Mouse (Mus musculus) forebrain, postnatal 0 days (tissue): ENCODE data around the gene Crygb. TPM values are rescaled to one million over a fixed set of nuclear protein-coding genes. Genes with fewer than 3 reads are reported as not detected.

Experiments used
- ATAC-seq: fragments of 200-750 bp; cut with Nextera tagmentation; 2 replicates; pipeline ENCODE4 v1.8.0; 2017; ENCODE audit warnings: mild to moderate bottlenecking, moderate library complexity
- DNase-seq: peaks from one replicate; pipeline ENCODE4 v3.0.0-alpha.2; 2015
- H3K27ac ChIP-seq: fragments of 300-500 bp; sonication (generic); 2 replicates; pipeline ENCODE4 v1.5.1; 2014; ENCODE audit warnings: low read depth, mild to moderate bottlenecking, antibody characterized with exemption, low read length, moderate library complexity, mixed read lengths
- H3K27me3 ChIP-seq: fragments of 300-500 bp; sonication (generic); 2 replicates; pipeline ENCODE4 v1.6.1; 2014; ENCODE audit warnings: mild to moderate bottlenecking, low read length, mixed read lengths; ENCODE audit not compliant: insufficient read depth
- H3K36me3 ChIP-seq: fragments of 300-500 bp; sonication (generic); 2 replicates; pipeline ENCODE4 v1.6.1; 2014; ENCODE audit warnings: mild to moderate bottlenecking, moderate library complexity; ENCODE audit not compliant: insufficient read depth
- H3K4me1 ChIP-seq: fragments of 300-500 bp; sonication (generic); 2 replicates; pipeline ENCODE4 v1.6.1; 2014; ENCODE audit warnings: antibody characterized with exemption; ENCODE audit not compliant: insufficient read depth
- H3K4me2 ChIP-seq: fragments of 300-500 bp; sonication (generic); 2 replicates; pipeline ENCODE4 v1.6.1; 2014; ENCODE audit warnings: low read depth, mild to moderate bottlenecking, moderate library complexity
- H3K4me3 ChIP-seq: fragments of 300-500 bp; sonication (generic); 2 replicates; pipeline ENCODE4 v1.5.1; 2014; ENCODE audit warnings: low read depth, low read length, mixed read lengths
- H3K9ac ChIP-seq: fragments of 300-500 bp; sonication (generic); 2 replicates; pipeline ENCODE4 v1.6.1; 2014; ENCODE audit warnings: mild to moderate bottlenecking
- H3K9me3 ChIP-seq: fragments of 300-500 bp; sonication (generic); 2 replicates; pipeline ENCODE4 v1.6.1; 2016; ENCODE audit warnings: low read length
- CTCF ChIP-seq: sonication (generic); IDR thresholded peaks from 2 replicates; pipeline ENCODE4 v1.5.1; 2016; ENCODE audit warnings: antibody characterized with exemption, control low read depth, low read depth
- WGBS: fragments of 180-500 bp; shearing (Covaris S2); extraction: QIAGEN DNeasy Blood & Tissue Kit; methylation state at CpG from one replicate; pipeline ENCODE4 v1.1.7; 2014; 5-methylcytosine and 5-hydroxymethylcytosine counted together
- polyA plus RNA-seq: library from polyadenylated mRNA; unstranded; fragments of >200 nt; fragmentation: Nextera tagmentation; extraction: Ambion mirVana; gene quantifications from 2 replicates; pipeline ENCODE4 v1.2.1, GENCODE M21; 2015
- total RNA-seq: library from RNA; depleted of rRNA; stranded (reverse); fragments of >200 nt; gene quantifications from 2 replicates; pipeline ENCODE4 v1.2.3, GENCODE M21; 2014

The Crygb gene
- total and polyA plus RNA-seq, 2 experiments from 2014 or later, result 0.52 TPM; not detected in 1

DNA sequence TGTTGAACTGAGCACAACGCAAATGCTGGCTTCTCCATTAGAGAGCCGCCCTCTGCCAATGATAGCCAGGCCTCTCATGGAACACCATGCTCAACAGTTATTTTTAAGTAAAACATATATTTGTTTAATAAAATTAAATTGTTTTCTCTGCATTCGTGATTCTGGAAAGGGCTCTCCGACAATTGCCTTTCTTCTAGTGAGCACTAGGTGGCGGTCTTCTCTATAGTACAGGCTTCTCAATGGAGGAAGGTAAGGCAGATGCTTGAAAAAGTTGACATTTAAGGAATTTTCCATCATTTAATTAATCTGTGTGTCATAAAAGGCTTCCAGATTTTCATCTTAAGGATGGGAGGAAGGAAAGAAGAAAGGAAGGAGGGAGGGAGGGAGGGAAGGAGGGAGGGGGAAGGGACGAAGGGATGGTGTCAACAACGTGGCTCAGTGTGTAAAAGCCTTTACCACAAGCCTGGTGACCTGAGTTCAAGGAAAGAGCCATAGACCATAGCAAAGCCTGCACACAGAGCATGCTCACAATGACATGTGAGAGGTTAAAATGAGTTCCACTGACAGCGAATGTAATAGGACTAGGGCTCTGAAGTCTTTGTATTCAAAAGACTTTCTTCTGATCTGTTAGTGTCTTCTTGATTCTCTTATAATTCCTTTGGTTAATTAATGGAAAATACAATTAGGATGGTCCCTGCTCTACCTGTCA is 35.5 kb downstream of the Crygb start:
- H3K27me3 ChIP-seq, result no peaks in the 10 kb centered on the region
- H3K9me3 ChIP-seq, result no peaks in the 10 kb centered on the region
- TF ChIP-seq CTCF, result peak; percentile 71
- no peaks in the 10 kb centered on the region for H3K36me3 ChIP-seq
- DNase-seq, result peak; percentile 26
- H3K4me1 ChIP-seq, result no peaks in the 10 kb centered on the region
- no peak overlapping the region for H3K9ac ChIP-seq
- H3K4me2 ChIP-seq, result no peak overlapping the region; the same call in 1 of the 2 replicates
- 39% methylated on average over 8 of the region's 8 CpGs for WGBS
- H3K4me3 ChIP-seq, result no peak overlapping the region
- ATAC-seq, result peak; percentile 61; the same call in 1 of the 2 replicates
- no peak overlapping the region for H3K27ac ChIP-seq

DNA sequence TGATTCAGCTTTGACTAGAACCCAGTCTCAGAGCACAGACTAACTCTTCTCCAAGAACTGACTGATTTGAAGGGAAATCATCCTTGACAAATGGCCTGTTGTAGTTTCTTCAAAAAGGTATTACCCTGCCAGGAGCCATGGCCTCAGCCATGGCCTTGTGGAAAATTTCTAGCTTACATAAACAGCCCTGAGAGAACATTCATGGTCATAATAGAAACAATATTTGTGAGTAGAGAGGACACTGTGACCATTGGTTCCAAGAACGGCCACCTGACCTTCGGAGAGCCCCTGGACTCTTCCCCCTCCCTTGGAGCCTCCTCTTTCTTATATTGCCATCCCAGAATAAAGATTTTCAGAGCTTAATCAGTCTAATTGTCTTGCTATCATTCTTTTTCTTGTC is 38.7 kb downstream of the Crygb start:
- Histone ChIP-seq H3K4me1 (no peaks in the 10 kb centered on the region), H3K27ac (no peak overlapping the region), H3K4me2 (no peak overlapping the region), H3K9me3 (no peaks in the 10 kb centered on the region), H3K36me3 (no peaks in the 10 kb centered on the region), H3K9ac (no peak overlapping the region), H3K4me3 (no peak overlapping the region), H3K27me3 (no peaks in the 10 kb centered on the region)
- DNase-seq, result no peak
- no peak for ATAC-seq
- no peak for TF ChIP-seq CTCF
- WGBS, result 77% methylated on average over 2 of the region's 2 CpGs

DNA sequence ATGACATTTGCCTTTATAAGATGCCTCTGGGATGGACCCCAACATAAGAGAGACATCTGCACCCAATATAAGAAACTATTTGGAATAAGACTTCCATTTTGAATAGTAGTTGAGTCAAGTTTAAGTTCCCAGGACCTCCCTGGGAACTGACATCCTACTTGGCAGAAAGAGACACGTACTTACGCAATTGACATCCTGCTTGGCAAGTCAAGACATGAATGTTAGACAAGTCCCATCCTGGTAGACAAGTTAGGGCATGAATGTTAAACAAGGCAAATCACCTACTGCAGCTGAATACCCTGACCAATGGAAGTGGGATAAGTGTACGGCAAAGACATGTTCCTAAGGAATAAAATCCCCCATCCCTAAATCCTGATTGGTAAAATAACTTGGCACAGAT is 40.3 kb downstream of the Crygb start:
- Histone ChIP-seq H3K36me3 (no peaks in the 10 kb centered on the region), H3K4me1 (no peaks in the 10 kb centered on the region), H3K4me2 (no peak overlapping the region), H3K4me3 (no peak overlapping the region), H3K9ac (no peak overlapping the region), H3K9me3 (no peaks in the 10 kb centered on the region), H3K27me3 (no peaks in the 10 kb centered on the region), H3K27ac (no peak overlapping the region)
- ATAC-seq (no peak), DNase-seq (no peak)
- no peak for TF ChIP-seq CTCF
- 94% methylated on average over 3 of the region's 3 CpGs for WGBS

DNA sequence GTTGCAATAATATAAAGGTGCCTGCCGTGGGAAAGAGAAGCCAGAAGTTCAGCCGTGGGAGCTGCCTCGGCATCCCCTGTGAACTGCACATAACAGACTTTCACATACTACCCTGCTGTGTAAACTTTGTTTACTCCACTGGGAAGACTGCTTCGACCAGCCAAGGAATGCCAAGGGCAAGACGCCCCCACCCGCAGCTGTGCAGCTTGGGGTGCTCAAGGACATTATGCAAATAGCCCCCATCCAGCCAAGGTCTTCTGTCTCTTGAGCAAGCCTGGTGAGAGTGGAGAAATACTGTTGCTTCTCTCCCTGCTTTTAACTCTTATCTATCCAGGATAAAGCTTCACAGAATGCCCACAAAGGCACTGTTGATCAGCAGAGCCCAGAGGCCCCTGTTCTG is 41.3 kb downstream of the Crygb start:
- Histone ChIP-seq H3K4me3 (no peak overlapping the region), H3K9me3 (no peaks in the 10 kb centered on the region), H3K27ac (no peak overlapping the region), H3K4me1 (no peaks in the 10 kb centered on the region), H3K9ac (no peak overlapping the region), H3K27me3 (no peaks in the 10 kb centered on the region), H3K36me3 (no peaks in the 10 kb centered on the region), H3K4me2 (no peak overlapping the region)
- DNase-seq (no peak), ATAC-seq (no peak)
- WGBS, result 81% methylated on average over 6 of the region's 6 CpGs
- TF ChIP-seq CTCF, result no peak

DNA sequence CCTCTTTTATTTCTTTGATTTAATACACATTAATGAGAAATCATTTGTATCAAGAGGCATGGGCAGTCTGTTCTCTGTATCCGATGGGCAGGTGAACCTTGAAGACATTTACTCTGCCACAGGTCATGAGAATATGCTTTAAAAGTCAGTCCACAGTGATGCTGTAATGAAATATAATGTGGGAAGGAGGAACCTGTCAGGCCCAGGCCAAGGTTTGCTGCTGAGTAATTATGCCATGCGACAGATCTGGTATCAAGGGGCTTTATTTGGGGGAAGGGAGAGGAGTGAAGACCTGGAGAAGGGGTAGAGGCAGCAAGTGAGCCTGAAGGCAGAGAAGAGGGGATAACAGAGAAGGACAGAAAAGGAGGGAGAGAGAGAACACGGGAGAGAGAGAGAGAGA is 42.4 kb downstream of the Crygb start:
- H3K27ac ChIP-seq, result no peak overlapping the region
- TF ChIP-seq CTCF, result no peak
- no peak for DNase-seq
- no peak overlapping the region for H3K4me3 ChIP-seq
- no peaks in the 10 kb centered on the region for H3K36me3 ChIP-seq
- H3K4me2 ChIP-seq, result no peak overlapping the region
- H3K9ac ChIP-seq, result no peak overlapping the region
- no peaks in the 10 kb centered on the region for H3K9me3 ChIP-seq
- no peaks in the 10 kb centered on the region for H3K4me1 ChIP-seq
- 80% methylated on average over 3 of the region's 3 CpGs for WGBS
- H3K27me3 ChIP-seq, result no peaks in the 10 kb centered on the region
- no peak for ATAC-seq

DNA sequence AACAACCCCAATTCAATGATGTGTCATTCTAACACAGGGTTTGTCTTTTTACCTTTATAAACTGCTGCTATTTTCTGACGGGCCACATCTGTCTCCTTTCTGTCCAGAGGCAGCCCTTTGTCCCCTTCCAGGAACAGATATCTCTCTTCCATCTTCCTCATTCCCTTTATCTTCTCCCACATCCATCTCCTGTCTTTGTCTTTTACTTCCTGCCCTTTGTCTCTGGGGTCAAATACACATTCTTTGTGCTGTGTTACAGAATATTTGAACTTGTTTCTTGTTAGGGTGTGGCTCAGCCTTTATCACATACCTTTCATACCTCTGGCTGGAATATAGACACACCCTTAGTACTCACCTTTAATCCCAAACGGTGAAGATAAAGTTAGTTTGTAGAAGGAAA is 44.5 kb downstream of the Crygb start:
- ATAC-seq (no peak), DNase-seq (no peak)
- Histone ChIP-seq H3K9ac (no peak overlapping the region), H3K27me3 (no peaks in the 10 kb centered on the region), H3K4me2 (no peak overlapping the region), H3K4me3 (no peak overlapping the region), H3K27ac (no peak overlapping the region), H3K9me3 (no peaks in the 10 kb centered on the region), H3K36me3 (no peaks in the 10 kb centered on the region), H3K4me1 (no peaks in the 10 kb centered on the region)
- WGBS, result 83% methylated on average over 2 of the region's 2 CpGs
- TF ChIP-seq CTCF, result no peak

DNA sequence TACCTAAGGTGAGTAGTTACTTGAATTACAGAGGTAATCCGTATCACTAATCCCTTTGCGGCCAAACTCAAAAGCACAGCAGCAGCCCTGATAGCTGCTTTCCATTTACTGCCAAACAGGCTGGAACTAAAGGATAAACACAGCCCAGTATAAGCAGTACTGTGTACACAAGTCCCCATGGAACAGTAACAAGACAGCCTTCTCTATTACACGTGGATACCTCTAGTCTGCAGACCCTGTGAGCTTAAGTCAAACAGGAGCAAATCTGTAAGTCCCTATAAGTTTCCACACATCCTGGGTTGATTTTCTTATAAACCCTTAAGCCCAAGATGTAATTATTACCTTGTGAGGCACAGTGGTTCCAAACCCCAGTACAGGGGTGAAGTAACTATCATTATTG is 46.6 kb downstream of the Crygb start:
- 22% methylated on average over 3 of the region's 3 CpGs for WGBS
- DNase-seq (no peak), ATAC-seq (no peak)
- no peak overlapping the region for H3K4me2 ChIP-seq
- no peaks in the 10 kb centered on the region for H3K36me3 ChIP-seq
- no peaks in the 10 kb centered on the region for H3K4me1 ChIP-seq
- H3K27ac ChIP-seq, result no peak overlapping the region
- no peak for TF ChIP-seq CTCF
- H3K9me3 ChIP-seq, result no peaks in the 10 kb centered on the region
- no peak overlapping the region for H3K4me3 ChIP-seq
- no peak overlapping the region for H3K9ac ChIP-seq
- no peaks in the 10 kb centered on the region for H3K27me3 ChIP-seq
